Comparison of ENCODE assay signal across 25 mouse cellular contexts in the genomic region with DNA sequence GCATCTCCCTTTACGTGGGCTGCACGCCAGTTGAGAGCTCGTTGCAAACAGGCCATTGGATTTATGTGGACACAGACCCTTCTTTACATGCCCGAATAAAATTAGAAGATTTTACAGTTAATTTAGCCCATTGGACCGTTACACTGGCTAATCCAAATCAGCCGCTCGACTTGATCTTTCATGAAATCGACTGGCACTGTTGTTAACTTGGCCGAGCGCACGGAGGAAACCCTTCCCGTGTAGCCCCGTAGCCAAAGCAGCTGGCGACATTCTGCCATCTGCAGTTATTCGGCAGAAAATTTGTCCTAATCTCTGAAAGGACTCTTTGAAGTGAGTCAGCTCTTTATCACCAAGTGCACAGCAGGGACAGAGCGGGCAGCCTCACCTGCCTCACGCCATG.
DNase-seq lines count a peak whose midpoint lies in the region; ATAC-seq and TF ChIP-seq lines count a peak whose summit lies in the region.
"Had no signal": no experiment of that assay in that cellular context is flagged by ENCODE, and none has a peak within 500 bp of the region (broad histone marks: within the 10 kb centered on the region; RNA-seq: fewer than 3 reads in every experiment).

No protein-coding gene starts in this region.

- H3K4me3 ChIP-seq in forebrain, embryonic 13.5 days = no peak overlapping the region
- H3K4me3 ChIP-seq in forebrain, postnatal 0 days (ENCODE audit: low read depth, low read length) = no peak overlapping the region
- H3K4me3 ChIP-seq in forebrain, embryonic 15.5 days = no peak overlapping the region
- H3K4me3 ChIP-seq in limb, embryonic 10.5 days = no peak overlapping the region
- H3K4me3 ChIP-seq: kidney, embryonic 15.5 days; limb, embryonic 15.5 days; lung, embryonic 15.5 days had no signal

- 49% methylated on average over 17 of the region's 17 CpGs for WGBS in forebrain, embryonic 13.5 days
- 36% methylated on average over 17 of the region's 17 CpGs for WGBS in forebrain, postnatal 0 days
- 34% methylated on average over 17 of the region's 17 CpGs for WGBS in forebrain, embryonic 15.5 days
- WGBS in limb, embryonic 10.5 days = 91% methylated on average over 17 of the region's 17 CpGs

- ATAC-seq in forebrain, embryonic 13.5 days = peak; percentile 50; the same call in 1 of the 2 replicates
- ATAC-seq in forebrain, postnatal 0 days = no peak
- ATAC-seq in forebrain, embryonic 15.5 days (replicated peaks) = 0 out of 2 replicates have a peak, but pooled peaks have one; percentile 9
- ATAC-seq: intestine, postnatal 0 days had no signal

- intact Hi-C loops in left cerebral cortex, postnatal 4 days (cut with DNase I) = no loop called here

- no peak overlapping the region for H3K9ac ChIP-seq in forebrain, embryonic 13.5 days
- H3K9ac ChIP-seq in forebrain, postnatal 0 days = no peak overlapping the region
- no peak overlapping the region for H3K9ac ChIP-seq in forebrain, embryonic 15.5 days (replicated peaks)
- H3K9ac ChIP-seq: kidney, embryonic 15.5 days; limb, embryonic 15.5 days; liver, embryonic 14.5 days; lung, embryonic 15.5 days had no signal

- no peak for TF ChIP-seq CTCF in forebrain, postnatal 0 days (IDR thresholded peaks at IDR 0.05; ENCODE audit: low read depth)

- no peaks in the 10 kb centered on the region for H3K9me3 ChIP-seq in forebrain, embryonic 13.5 days (replicated peaks)
- no peaks in the 10 kb centered on the region for H3K9me3 ChIP-seq in forebrain, postnatal 0 days (ENCODE audit: low read length)
- H3K9me3 ChIP-seq in forebrain, embryonic 15.5 days = no peaks in the 10 kb centered on the region
- no peaks in the 10 kb centered on the region for H3K9me3 ChIP-seq in limb, embryonic 10.5 days (replicated peaks)
- H3K9me3 ChIP-seq: kidney, embryonic 15.5 days; limb, embryonic 15.5 days; lung, embryonic 15.5 days; megakaryocyte, embryonic 14.5 days had no signal

- no peaks in the 10 kb centered on the region for H3K27me3 ChIP-seq in forebrain, embryonic 13.5 days
- H3K27me3 ChIP-seq in forebrain, postnatal 0 days (ENCODE audit: insufficient read depth, low read length) = no peaks in the 10 kb centered on the region
- no peaks in the 10 kb centered on the region for H3K27me3 ChIP-seq in forebrain, embryonic 15.5 days
- H3K27me3 ChIP-seq in limb, embryonic 10.5 days (ENCODE audit: low read depth, poor library complexity, severe bottlenecking) = peaks cover 69% of the 10 kb centered on the region
- H3K27me3 ChIP-seq: lung, embryonic 15.5 days had no signal

- no peak overlapping the region for H3K4me2 ChIP-seq in forebrain, embryonic 13.5 days
- H3K4me2 ChIP-seq in forebrain, postnatal 0 days (ENCODE audit: low read depth) = no peak overlapping the region
- no peak overlapping the region for H3K4me2 ChIP-seq in forebrain, embryonic 15.5 days (replicated peaks)
- H3K4me2 ChIP-seq: heart, embryonic 11.5 days; kidney, embryonic 15.5 days; limb, embryonic 15.5 days; lung, embryonic 15.5 days had no signal

- H3K4me1 ChIP-seq in forebrain, embryonic 13.5 days = peaks cover 23% of the 10 kb centered on the region
- H3K4me1 ChIP-seq in forebrain, postnatal 0 days (ENCODE audit: insufficient read depth) = no peaks in the 10 kb centered on the region; the same call in 1 of the 2 replicates
- peaks cover 35% of the 10 kb centered on the region for H3K4me1 ChIP-seq in forebrain, embryonic 15.5 days
- H3K4me1 ChIP-seq in limb, embryonic 10.5 days = peaks cover 79% of the 10 kb centered on the region
- H3K4me1 ChIP-seq: megakaryocyte, embryonic 14.5 days had no signal

- H3K36me3 ChIP-seq in forebrain, embryonic 13.5 days (ENCODE audit: poor library complexity, severe bottlenecking) = no peaks in the 10 kb centered on the region
- no peaks in the 10 kb centered on the region for H3K36me3 ChIP-seq in forebrain, postnatal 0 days (ENCODE audit: insufficient read depth)
- no peaks in the 10 kb centered on the region for H3K36me3 ChIP-seq in forebrain, embryonic 15.5 days
- H3K36me3 ChIP-seq in limb, embryonic 10.5 days = no peaks in the 10 kb centered on the region
- H3K36me3 ChIP-seq: G1E; kidney, embryonic 15.5 days; limb, embryonic 15.5 days; lung, embryonic 15.5 days had no signal

- no peak overlapping the region for H3K27ac ChIP-seq in forebrain, embryonic 13.5 days
- no peak overlapping the region for H3K27ac ChIP-seq in forebrain, postnatal 0 days (ENCODE audit: low read depth, low read length)
- H3K27ac ChIP-seq in forebrain, embryonic 15.5 days (replicated peaks) = 0 out of 2 replicates have a peak overlapping the region, but pooled peaks have one; percentile 12
- H3K27ac ChIP-seq in limb, embryonic 10.5 days = peak overlapping the region; percentile 54; the same call in 1 of the 2 replicates
- H3K27ac ChIP-seq: kidney, embryonic 15.5 days; limb, embryonic 15.5 days; liver, embryonic 14.5 days; lung, embryonic 15.5 days had no signal

- no peak for DNase-seq in forebrain, postnatal 0 days
- peak; percentile 78 for DNase-seq in left cerebral cortex, postnatal 4 days
- no peak for DNase-seq in left cerebral cortex, adult 11 months (ENCODE audit: low spot score)
- DNase-seq in limb, embryonic 10.5 days (ENCODE audit: low spot score) = no peak
- DNase-seq in gastrocnemius, adult 18-20 months (ENCODE audit: low spot score) = no peak
- DNase-seq in urinary bladder, postnatal 4 days (ENCODE audit: low spot score in 2 of 2) = no peak
- DNase-seq: adrenal gland, adult 8-10 months; B cell, adult 2 months; cerebellum, adult 8-10 months; gastrocnemius, postnatal 10 days; kidney, postnatal 36 days; layer of hippocampus, postnatal 36 days; lung, postnatal 36 days; right cerebral cortex, postnatal 25 days; spleen, adult 18-20 months had no signal

Comparison
In these comparisons a context has a peak if more than half of its experiments do, and no peak if none do; other contexts are left out.
1. H3K27ac ChIP-seq: peak in forebrain, embryonic 15.5 days (single experiment) and limb, embryonic 10.5 days (single experiment); none in forebrain, embryonic 13.5 days (single experiment) and forebrain, postnatal 0 days (single experiment).